Mouse (Mus musculus): Measurements from ENCODE around the gene Lrrc23.

- TF ChIP-seq CTCF (IDR thresholded peaks at IDR 0.05; ENCODE audit: low read depth, low read length) = no peak
- TF ChIP-seq POLR2A (IDR thresholded peaks at IDR 0.05; ENCODE audit: borderline replicate concordance, low read depth, low read length) = no peak
Measured at GRCm38 (mm10) chr6:124738511-124739023, 41.0 kb downstream of the Lrrc23 start, which contains the start of gene Ptpn6.
